Mouse (Mus musculus) bone marrow macrophage, adult 2 months (primary cell): ENCODE data around the gene Kalrn.

Source experiments
- CTCF ChIP-seq: IDR thresholded peaks from 2 replicates; pipeline ENCODE4 v1.5.1; 2012; ENCODE audit warnings: low read depth, mild to moderate bottlenecking, low read length, moderate library complexity
- POLR2A ChIP-seq: IDR thresholded peaks from 2 replicates; pipeline ENCODE4 v1.6.1; 2012; ENCODE audit warnings: mild to moderate bottlenecking, low read depth, low read length, borderline replicate concordance

- TF ChIP-seq POLR2A: no peak
- TF ChIP-seq CTCF: no peak
These were observed 243.5 kb downstream of the Kalrn start for GRCm38 (mm10) chr16:34329876-34330275.
